9 mouse cellular contexts compared by ENCODE assay signal in the genomic region with DNA sequence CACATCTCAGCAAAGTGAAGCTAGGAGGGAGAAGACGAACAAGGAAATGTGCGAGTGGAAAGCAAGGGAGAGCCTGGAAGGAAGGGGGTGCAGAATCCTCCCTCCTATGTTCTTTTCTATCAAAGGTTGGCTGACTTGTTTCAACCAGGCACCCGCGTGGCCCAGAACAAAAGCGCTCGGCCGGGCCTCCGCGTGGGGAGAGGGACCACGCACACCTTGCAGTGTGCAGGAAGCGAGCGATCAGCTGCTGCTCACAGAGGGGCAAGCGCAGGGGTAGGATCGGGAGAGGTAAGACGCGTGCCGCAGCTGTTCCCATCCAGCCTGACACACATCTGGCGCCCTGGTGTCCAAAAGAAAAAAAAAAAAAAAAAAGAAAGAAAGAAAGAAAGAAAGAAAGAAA. TPM values are rescaled to one million over a fixed set of nuclear protein-coding genes. Genes with fewer than 3 reads are reported as not detected.
A peak's percentile ranks its signal among the peaks of the same experiment; 100 is the strongest.
DNase-seq lines count a peak whose midpoint lies in the region; ATAC-seq and TF ChIP-seq lines count a peak whose summit lies in the region.
"Had no signal": no experiment of that assay in that cellular context is flagged by ENCODE, and none has a peak within 500 bp of the region (broad histone marks: within the 10 kb centered on the region; RNA-seq: fewer than 3 reads in every experiment).

No protein-coding gene starts in this region.

- WGBS in kidney, embryonic 14.5 days, result 3% methylated on average over 18 of the region's 18 CpGs
- 4% methylated on average over 18 of the region's 18 CpGs for WGBS in hindbrain, postnatal 0 days
- 3% methylated on average over 18 of the region's 18 CpGs for whole genome bisulfite sequencing in midbrain, embryonic 13.5 days

- no peak for ATAC-seq in kidney, embryonic 14.5 days (ENCODE audit: low FRiP score, low TSS enrichment)
- peak; percentile 67 for ATAC-seq in hindbrain, postnatal 0 days
- peak; percentile 62; the same call in 1 of the 2 replicates for ATAC-seq in midbrain, embryonic 13.5 days
- ATAC-seq: Patski had no signal

- no peaks in the 10 kb centered on the region for H3K27me3 ChIP-seq in kidney, embryonic 14.5 days (ENCODE audit: control insufficient read depth, insufficient read depth, low read length)
- H3K27me3 ChIP-seq in hindbrain, postnatal 0 days (ENCODE audit: insufficient read depth, low read length), result no peaks in the 10 kb centered on the region
- H3K27me3 ChIP-seq in midbrain, embryonic 13.5 days, result peaks cover 37% of the 10 kb centered on the region

- H3K4me2 ChIP-seq in kidney, embryonic 14.5 days (replicated peaks; ENCODE audit: low read depth, low read length), result peak overlapping the region; percentile 78
- peak overlapping the region; percentile 99 for H3K4me2 ChIP-seq in hindbrain, postnatal 0 days (ENCODE audit: low read depth, low read length)
- H3K4me2 ChIP-seq in midbrain, embryonic 13.5 days (replicated peaks), result peak overlapping the region; percentile 93

- DNase-seq in kidney, adult 8-10 months, result no peak
- DNase-seq in embryo, embryonic 10 days (ENCODE audit: low spot score), result peak; percentile 37
- DNase-seq in hindbrain, postnatal 0 days (ENCODE audit: low spot score), result no peak
- no peak for DNase-seq in adipocyte (ENCODE audit: low spot score)
- DNase-seq in urinary bladder, adult 2 months (ENCODE audit: low spot score), result no peak
- no peak for DNase-seq in right cerebral cortex, adult 18-20 months

- no peak for TF ChIP-seq CTCF in hindbrain, postnatal 0 days (IDR thresholded peaks at IDR 0.05; ENCODE audit: low read depth)

- H3K9me3 ChIP-seq in kidney, embryonic 14.5 days (ENCODE audit: control insufficient read depth, low read length), result no peaks in the 10 kb centered on the region
- no peaks in the 10 kb centered on the region for H3K9me3 ChIP-seq in hindbrain, postnatal 0 days (ENCODE audit: low read length)
- H3K9me3 ChIP-seq in midbrain, embryonic 13.5 days, result no peaks in the 10 kb centered on the region

- peak overlapping the region; percentile 38; the same call in 1 of the 2 replicates for H3K9ac ChIP-seq in kidney, embryonic 14.5 days (ENCODE audit: low read depth, low read length)
- no peak overlapping the region for H3K9ac ChIP-seq in hindbrain, postnatal 0 days (replicated peaks; ENCODE audit: low read length)
- H3K9ac ChIP-seq in midbrain, embryonic 13.5 days (replicated peaks), result peak overlapping the region; percentile 46

- H3K4me3 ChIP-seq in kidney, embryonic 14.5 days (ENCODE audit: low read length), result peak overlapping the region; percentile 45
- H3K4me3 ChIP-seq in hindbrain, postnatal 0 days (ENCODE audit: low read length), result peak overlapping the region; percentile 58
- H3K4me3 ChIP-seq in midbrain, embryonic 13.5 days (replicated peaks), result peak overlapping the region; percentile 53

- no peaks in the 10 kb centered on the region for H3K36me3 ChIP-seq in kidney, embryonic 14.5 days (ENCODE audit: control insufficient read depth, insufficient read depth, low read length)
- H3K36me3 ChIP-seq in hindbrain, postnatal 0 days (ENCODE audit: insufficient read depth, low read length), result no peaks in the 10 kb centered on the region
- no peaks in the 10 kb centered on the region for H3K36me3 ChIP-seq in midbrain, embryonic 13.5 days

- H3K4me1 ChIP-seq in kidney, embryonic 14.5 days (ENCODE audit: control insufficient read depth, insufficient read depth, low read length), result no peaks in the 10 kb centered on the region
- no peaks in the 10 kb centered on the region for H3K4me1 ChIP-seq in hindbrain, postnatal 0 days (ENCODE audit: insufficient read depth, low read length)
- peaks cover 11% of the 10 kb centered on the region for H3K4me1 ChIP-seq in midbrain, embryonic 13.5 days (replicated peaks)

- H3K27ac ChIP-seq in kidney, embryonic 14.5 days (ENCODE audit: low read depth, low read length), result no peak overlapping the region
- no peak overlapping the region for H3K27ac ChIP-seq in hindbrain, postnatal 0 days
- H3K27ac ChIP-seq in midbrain, embryonic 13.5 days, result no peak overlapping the region

RNA-seq across cellular contexts. Expression of a gene that starts 0.9 kb away (rescaled TPM):
- 1.7 and 2.4 TPM in 2 replicates for polyA plus RNA-seq in kidney, embryonic 14.5 days (2014; fragmentation: Nextera tagmentation; extraction: Ambion mirVana)
- total RNA-seq in hindbrain, postnatal 0 days (2014; rRNA removed), result 1.5 TPM in 2 replicates
- polyA plus RNA-seq in hindbrain, postnatal 0 days (2015; fragmentation: Nextera tagmentation; extraction: Ambion mirVana), result 1.2 TPM in 2 replicates
- 1.3 TPM in 2 replicates for polyA plus RNA-seq in midbrain, embryonic 13.5 days (2015; fragmentation: Nextera tagmentation; extraction: Ambion mirVana)
- 1.0 and 1.3 TPM in 2 replicates for polyA plus RNA-seq in urinary bladder, adult 2 months (2012; rRNA removed)
- polyA plus RNA-seq: Patski had no signal

RNA-seq across cellular contexts. Expression of a gene that starts 46.3 kb away (rescaled TPM):
- polyA plus RNA-seq in kidney, embryonic 14.5 days (2014; fragmentation: Nextera tagmentation; extraction: Ambion mirVana), result 5.6 and 8.5 TPM in 2 replicates
- 12.2 and 16.7 TPM in 2 replicates for total RNA-seq in hindbrain, postnatal 0 days (2014; rRNA removed)
- 10.7 and 11.4 TPM in 2 replicates for polyA plus RNA-seq in hindbrain, postnatal 0 days (2015; fragmentation: Nextera tagmentation; extraction: Ambion mirVana)
- polyA plus RNA-seq in midbrain, embryonic 13.5 days (2015; fragmentation: Nextera tagmentation; extraction: Ambion mirVana), result 15.1 and 16.6 TPM in 2 replicates
- 4.5 and 5.6 TPM in 2 replicates for polyA plus RNA-seq in urinary bladder, adult 2 months (2012; rRNA removed)

RNA-seq across cellular contexts. Expression of a gene that starts 54.6 kb away (rescaled TPM):
- polyA plus RNA-seq in kidney, embryonic 14.5 days (2014; fragmentation: Nextera tagmentation; extraction: Ambion mirVana), result 12.3 and 19.2 TPM in 2 replicates
- total RNA-seq in hindbrain, postnatal 0 days (2014; rRNA removed), result 19.6 and 20.1 TPM in 2 replicates
- polyA plus RNA-seq in hindbrain, postnatal 0 days (2015; fragmentation: Nextera tagmentation; extraction: Ambion mirVana), result 28.6 and 30.0 TPM in 2 replicates
- 15.1 and 15.7 TPM in 2 replicates for polyA plus RNA-seq in midbrain, embryonic 13.5 days (2015; fragmentation: Nextera tagmentation; extraction: Ambion mirVana)
- 72.1 and 76.1 TPM in 2 replicates for polyA plus RNA-seq in urinary bladder, adult 2 months (2012; rRNA removed)
